Mouse (Mus musculus) cerebellum, adult (tissue): ENCODE measurements around the gene Vapb.
A peak's percentile ranks its signal among the peaks of the same experiment; 100 is the strongest.
"Not testable (repeated sequence)": the region's sequence is repeated elsewhere in the genome, so short reads cannot be mapped to it uniquely, and the experiment has no call there.

Experiments used
- ATAC-seq: cut with Nextera tagmentation; 2 replicates; pipeline ENCODE4 v1.9.2; 2017; ENCODE audit warnings: mild to moderate bottlenecking, moderate library complexity, mixed read lengths; ENCODE audit not compliant: insufficient number of reproducible peaks, low FRiP score, low TSS enrichment

Gene Vapb

DNA sequence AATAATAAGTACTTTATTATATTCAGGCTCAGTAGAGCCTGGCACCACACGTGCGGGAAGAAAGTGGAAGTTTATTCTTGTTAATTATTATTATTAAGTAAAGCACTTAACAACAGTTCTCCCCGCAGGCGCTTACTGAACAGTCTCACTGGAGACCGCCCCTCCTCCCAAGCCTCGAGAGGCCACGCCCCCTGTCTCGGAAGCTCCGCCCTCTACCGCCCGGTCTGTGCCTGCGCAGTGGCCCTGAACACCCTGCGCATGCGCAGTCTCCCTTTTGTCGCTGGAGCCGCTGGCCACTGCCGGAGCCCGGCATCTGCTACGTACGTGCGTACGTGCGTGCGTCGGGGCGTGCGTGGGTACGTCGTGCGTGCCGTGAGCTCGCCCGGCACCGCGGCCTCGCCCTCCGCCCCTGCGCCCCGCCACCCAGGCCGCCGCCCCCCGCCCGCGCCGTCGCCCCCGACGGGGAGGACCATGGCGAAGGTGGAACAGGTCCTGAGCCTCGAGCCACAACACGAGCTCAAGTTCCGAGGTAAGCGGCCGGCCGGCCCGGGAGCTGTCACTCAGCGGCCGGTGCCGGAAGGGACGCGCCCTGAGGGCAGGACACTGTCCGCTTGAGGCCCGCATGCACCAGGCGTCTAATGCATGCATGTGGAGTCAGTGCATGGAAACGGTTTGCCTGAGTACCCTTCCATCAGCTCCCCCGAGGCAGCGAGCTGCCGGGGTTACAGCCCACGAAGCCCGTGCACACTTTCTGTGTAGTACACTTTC, at the start of gene Vapb:
Gene Vapb, plus strand, starts transcription at position 290 of the 768 bp plus-strand sequence.
- ATAC-seq: peak; percentile 94

GRCm38 (mm10) chr2:173689835-173690234, 47.5 kb upstream of the Vapb start:
- ATAC-seq: no peak

DNA sequence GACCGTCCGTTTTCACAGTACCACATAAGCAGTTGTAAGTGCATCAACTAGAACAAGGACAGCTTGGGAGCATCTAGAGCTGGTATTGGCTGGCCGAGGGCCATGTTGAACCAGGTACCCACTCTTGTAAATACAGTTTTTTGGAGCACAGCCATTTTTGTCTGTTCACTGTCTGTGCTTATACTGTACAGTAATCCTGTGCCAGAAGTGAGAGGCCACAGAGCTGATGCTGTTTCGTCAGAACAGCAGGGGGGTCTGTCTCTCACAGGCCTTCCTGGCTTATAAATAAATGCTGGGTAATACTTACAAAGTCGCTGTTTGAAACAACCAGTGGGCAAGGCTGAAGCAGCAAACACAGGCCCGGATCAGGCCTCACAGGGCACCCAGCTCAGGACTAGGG, 45.6 kb upstream of the Vapb start:
- ATAC-seq: no peak

- ATAC-seq: no peak
Observed at GRCm38 (mm10) chr2:173692693-173693092, 44.6 kb upstream of the Vapb start.

GRCm38 (mm10) chr2:173698850-173699249, 38.5 kb upstream of the Vapb start:
- no peak for ATAC-seq

GRCm38 (mm10) chr2:173702096-173702866, 35.0 kb upstream of the Vapb start:
- peak; percentile 57; the same call in 1 of the 2 replicates for ATAC-seq

GRCm38 (mm10) chr2:173702867-173703237, 34.5 kb upstream of the Vapb start:
- ATAC-seq: no peak

GRCm38 (mm10) chr2:173705827-173706551, 31.3 kb upstream of the Vapb start:
- no peak for ATAC-seq

GRCm38 (mm10) chr2:173707626-173708025, 29.7 kb upstream of the Vapb start:
- ATAC-seq: not testable (repeated sequence)

GRCm38 (mm10) chr2:173710193-173710592, 27.1 kb upstream of the Vapb start:
- no peak for ATAC-seq

DNA sequence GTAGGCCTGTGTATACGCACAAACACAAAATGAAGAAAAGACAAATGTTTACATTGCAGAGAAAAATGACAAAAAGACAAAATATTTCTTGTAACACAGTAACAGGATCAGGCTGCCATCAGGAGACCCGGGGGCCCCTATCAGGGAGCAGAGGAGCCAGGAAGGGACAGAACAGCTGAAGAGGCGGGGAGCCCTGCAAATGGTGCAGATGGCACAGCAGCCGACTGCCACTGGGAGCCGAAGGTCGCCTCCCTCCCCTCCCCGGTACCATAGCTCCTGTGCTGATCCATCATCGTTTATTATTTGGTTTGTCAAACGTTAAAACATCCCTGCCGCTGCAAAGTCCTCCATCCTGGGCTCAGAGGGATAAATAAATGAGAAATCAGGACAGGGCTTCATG, 24.7 kb upstream of the Vapb start:
- ATAC-seq: no peak

- ATAC-seq: no peak
Observed at GRCm38 (mm10) chr2:173713241-173713640, 24.1 kb upstream of the Vapb start.

- ATAC-seq: no peak
Observed at GRCm38 (mm10) chr2:173714620-173715218, 22.6 kb upstream of the Vapb start.

DNA sequence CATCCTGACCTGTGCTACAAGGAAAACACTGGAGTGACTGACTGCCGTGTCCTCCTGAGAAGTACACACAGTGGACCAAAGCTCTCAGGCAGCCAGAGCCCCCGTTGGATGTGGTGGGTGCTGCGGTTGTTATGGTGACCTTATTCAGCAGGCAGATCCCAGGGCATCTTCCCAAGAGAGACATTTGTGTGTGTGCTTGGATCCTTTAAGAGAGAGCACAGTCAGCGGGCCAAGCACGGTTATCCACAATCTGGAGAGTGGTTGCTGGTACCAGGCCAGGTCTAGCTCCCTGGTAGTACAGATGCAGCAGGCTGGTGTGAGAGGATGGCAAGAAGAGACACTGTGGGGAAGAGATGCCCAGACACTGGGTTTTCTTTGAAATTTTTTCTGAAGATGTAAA, 20.3 kb upstream of the Vapb start:
- ATAC-seq: no peak

DNA sequence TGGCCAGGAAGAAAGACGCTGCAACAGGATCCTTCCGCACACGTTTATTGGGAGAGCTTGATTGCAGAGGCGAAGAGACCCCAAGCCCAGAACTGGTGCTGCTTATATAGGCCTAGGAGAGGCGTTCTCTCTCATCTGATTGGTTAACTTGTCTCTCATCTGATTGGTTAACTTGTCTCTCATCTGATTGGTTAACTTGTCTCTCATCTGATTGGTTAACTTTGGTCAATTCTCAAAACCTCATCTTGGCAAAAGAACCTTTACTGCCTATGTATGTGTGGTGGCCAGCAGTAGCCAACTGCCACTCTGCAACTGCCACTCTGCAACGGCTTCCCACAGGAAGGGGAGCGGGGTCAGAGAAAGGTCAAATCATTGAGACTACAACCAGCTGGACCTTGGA, 18.2 kb upstream of the Vapb start, which contains the start of gene 1700010B08Rik:
Gene 1700010B08Rik, plus strand, starts transcription at position 301 of the 400 bp plus-strand sequence.
- ATAC-seq: not testable (repeated sequence)

DNA sequence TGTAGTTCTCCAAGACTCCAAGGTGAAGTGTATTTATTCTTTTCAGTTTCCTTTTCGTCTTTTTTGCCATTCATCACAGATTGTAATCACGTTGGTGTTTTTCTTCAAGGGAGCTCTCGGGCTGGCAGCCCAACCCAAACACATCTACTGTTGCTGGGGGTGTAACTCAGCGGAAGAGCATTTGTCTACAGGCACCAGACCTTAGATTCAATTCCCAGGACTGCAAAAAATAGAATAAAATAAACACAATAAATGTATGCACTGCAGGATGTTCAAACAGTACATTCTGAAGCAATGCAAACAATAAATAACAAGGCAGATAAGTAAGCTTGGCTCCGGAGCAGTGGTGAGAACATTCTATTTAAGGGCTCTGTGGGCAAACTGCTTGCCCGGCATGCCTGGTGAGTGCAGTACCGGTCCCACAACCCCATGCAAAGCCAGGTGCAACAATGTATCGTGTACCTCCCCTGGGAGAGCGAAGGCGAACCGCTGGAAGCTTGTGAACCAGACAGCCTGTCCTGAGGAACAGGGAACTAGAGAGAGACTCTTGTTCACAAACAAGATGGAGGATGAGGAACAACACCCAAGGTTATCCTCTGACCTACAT, 15.0 kb upstream of the Vapb start:
- no peak for ATAC-seq

DNA sequence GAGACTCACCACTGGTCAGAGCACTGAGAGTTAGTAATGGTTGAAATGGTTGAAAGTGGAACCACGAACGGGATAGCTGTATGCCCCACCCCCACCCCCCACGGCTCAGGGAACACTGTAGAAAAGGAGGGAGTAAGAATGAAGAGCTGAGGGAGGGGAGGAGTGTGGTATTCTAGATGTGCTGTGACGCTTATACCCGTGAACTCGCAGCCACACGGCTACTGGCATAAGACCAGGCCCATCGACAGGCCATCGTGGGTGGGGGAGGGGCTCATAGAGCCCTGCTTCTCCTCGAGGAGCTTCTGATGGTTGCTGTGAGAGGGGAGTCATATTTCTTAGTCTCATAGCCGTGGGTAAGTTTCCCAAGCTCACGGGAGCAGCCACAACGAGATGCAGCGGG, 12.9 kb upstream of the Vapb start:
- no peak for ATAC-seq

- ATAC-seq: no peak
Observed at GRCm38 (mm10) chr2:173724940-173725807, 12.1 kb upstream of the Vapb start.

- no peak for ATAC-seq
Observed at GRCm38 (mm10) chr2:173725819-173726218, 11.5 kb upstream of the Vapb start.
